Mouse (Mus musculus): Measurements from ENCODE around the gene Psma6.

DNA sequence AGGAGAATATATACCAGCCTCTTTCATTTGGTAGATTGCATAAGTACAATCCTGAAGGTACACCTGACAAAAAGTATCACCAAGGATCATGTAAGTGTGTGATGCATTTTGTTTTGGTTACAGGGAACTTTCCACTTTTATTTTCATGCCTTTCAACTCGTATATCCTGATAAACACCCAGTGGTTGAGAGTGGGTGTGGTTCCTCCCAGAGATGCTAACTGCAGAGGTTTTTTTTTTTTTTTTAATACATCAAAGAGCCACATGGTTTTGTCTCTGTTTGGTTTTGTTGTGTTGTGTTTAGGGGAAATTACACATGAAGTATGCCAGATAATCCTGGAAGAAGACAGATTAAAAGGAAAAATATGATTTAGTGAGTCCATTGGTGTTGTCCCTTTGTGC is 26.7 kb upstream of the Psma6 start:
- TF ChIP-seq CTCF (IDR thresholded peaks at IDR 0.05 in 2 of 3, conservative IDR thresholded peaks at IDR 0.05 in 1 of 3; ENCODE audit: control insufficient read depth in 1 of 3, insufficient read depth in 1 of 3, low read depth in 2 of 3, low read length in 3 of 3, poor library complexity in 1 of 3, severe bottlenecking in 1 of 3), result no peak
- TF ChIP-seq POLR2AphosphoS2 (IDR thresholded peaks at IDR 0.05; ENCODE audit: low read length), result no peak
- no peak for TF ChIP-seq USF1 (IDR thresholded peaks at IDR 0.05; ENCODE audit: low read depth, low read length)
- TF ChIP-seq POLR2A (IDR thresholded peaks at IDR 0.05; ENCODE audit: control insufficient read depth in 1 of 2, insufficient read depth in 1 of 2, low read depth in 1 of 2, low read length in 2 of 2, poor library complexity in 1 of 2), result no peak
- TF ChIP-seq KAT2A (conservative IDR thresholded peaks at IDR 0.05; ENCODE audit: low read depth, low read length), result no peak
- peak; percentile 92 for TF ChIP-seq ZNF384 (IDR thresholded peaks at IDR 0.05; ENCODE audit: low read depth, low read length)
- TF ChIP-seq MEF2A (IDR thresholded peaks at IDR 0.05; ENCODE audit: extremely low read depth, insufficient replicate concordance, low read depth, low read length, poor library complexity, severe bottlenecking), result no peak
- no peak for TF ChIP-seq MAX (IDR thresholded peaks at IDR 0.05; ENCODE audit: low read length)
- TF ChIP-seq ZKSCAN1 (IDR thresholded peaks at IDR 0.05; ENCODE audit: low read depth, low read length), result no peak
- TF ChIP-seq ZC3H11A (IDR thresholded peaks at IDR 0.05; ENCODE audit: low read depth, low read length), result no peak
- no peak for TF ChIP-seq MAZ (IDR thresholded peaks at IDR 0.05; ENCODE audit: low read depth, low read length)
- no peak for TF ChIP-seq TCF12 (IDR thresholded peaks at IDR 0.05; ENCODE audit: low read depth, low read length)
- no peak for TF ChIP-seq GATA1 (IDR thresholded peaks at IDR 0.05; ENCODE audit: low read depth, low read length)

Data from MEL (cell line).